Mouse (Mus musculus) kidney, postnatal 10 days (tissue): ENCODE results near the gene Prss35.

Experiments used
- DNase-seq: peaks from one replicate; pipeline ENCODE4 v3.0.0; 2021; ENCODE audit warnings: mixed read lengths

Gene Prss35

DNA sequence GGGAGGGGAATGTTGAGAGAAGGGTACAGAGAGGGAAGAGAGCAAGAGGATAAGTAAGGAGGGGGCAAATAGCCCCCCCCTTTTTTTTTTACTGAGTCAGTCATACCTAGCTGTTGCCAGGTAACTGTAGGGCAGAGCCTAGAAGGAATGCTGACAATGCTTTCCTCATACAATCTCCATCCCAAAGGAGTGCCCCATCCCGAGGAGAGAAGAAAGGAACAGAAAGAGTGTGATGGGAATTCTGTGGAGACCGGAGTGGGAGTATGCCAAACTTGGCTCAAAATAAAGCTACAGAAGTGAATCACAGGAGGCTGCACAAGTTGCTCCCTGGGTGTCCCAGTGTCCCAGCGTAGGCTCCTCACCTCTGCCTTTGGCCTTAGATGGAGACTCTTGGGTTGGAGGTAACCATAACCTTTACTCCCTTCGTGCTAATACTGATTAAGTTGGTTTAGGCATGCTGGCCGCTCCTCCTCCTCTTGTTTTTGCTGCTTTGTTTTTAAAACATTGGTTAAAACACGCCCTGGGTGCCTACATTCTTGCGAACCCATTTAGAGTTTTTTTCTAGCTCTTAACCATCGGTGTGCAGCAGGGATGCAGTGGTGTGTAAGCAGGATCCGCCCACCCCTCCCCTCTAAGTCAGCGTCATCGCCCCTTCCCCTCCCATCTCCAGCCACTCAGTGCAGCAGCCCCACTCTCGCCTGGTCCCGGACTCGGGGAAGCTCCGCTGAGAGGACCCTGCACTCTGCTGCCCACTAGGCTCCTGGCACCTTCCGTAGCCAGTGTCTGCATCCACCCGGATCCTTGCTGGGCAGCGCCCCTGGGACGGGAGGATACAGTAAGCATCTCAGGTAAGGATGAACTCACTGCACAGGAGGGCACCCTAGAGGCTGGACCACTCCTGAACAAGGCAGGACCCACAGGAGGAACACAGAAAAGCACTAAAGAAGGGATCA, at the start of gene Prss35:
Gene Prss35 (plus strand): TSS at position 691 of the 953 bp plus-strand sequence.
- DNase-seq, result peak; percentile 48

DNA sequence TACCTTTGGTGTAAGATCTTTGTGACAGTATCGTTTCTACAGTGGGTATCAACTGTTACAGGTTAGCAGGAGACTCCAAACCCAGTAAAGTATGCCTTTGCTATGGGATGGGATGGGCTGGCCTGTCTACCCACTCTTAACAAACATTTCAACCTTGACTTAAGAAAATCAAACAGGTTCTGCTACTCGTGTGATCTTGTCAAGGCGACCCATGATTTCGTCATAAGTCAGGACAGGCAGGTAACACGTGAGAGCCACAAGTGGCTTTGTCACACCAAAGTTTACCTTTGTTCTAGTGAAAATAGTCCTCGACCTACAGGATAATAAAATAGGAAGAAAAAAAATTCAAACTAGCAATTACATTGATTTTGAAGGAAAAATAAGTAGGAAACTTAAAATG, 49.5 kb upstream of the Prss35 start:
- no peak for DNase-seq

DNA sequence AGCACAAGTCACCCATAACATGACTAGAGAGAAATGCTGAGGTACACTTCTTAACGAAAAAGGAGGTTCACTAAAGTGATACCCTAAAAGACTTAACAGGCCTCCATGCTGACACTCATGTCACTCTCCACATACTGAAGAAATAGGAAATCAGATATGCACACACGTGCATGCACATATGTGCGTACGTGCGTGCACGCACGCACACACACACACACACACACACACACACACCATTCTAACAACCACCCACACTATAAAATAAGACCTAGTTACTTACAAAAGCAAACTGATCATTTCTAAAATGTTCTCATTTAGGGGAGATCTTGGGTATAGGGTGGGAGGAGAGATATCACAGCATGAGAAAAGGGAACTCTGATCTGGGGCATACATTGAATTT, 48.8 kb upstream of the Prss35 start:
- DNase-seq, result no peak

DNA sequence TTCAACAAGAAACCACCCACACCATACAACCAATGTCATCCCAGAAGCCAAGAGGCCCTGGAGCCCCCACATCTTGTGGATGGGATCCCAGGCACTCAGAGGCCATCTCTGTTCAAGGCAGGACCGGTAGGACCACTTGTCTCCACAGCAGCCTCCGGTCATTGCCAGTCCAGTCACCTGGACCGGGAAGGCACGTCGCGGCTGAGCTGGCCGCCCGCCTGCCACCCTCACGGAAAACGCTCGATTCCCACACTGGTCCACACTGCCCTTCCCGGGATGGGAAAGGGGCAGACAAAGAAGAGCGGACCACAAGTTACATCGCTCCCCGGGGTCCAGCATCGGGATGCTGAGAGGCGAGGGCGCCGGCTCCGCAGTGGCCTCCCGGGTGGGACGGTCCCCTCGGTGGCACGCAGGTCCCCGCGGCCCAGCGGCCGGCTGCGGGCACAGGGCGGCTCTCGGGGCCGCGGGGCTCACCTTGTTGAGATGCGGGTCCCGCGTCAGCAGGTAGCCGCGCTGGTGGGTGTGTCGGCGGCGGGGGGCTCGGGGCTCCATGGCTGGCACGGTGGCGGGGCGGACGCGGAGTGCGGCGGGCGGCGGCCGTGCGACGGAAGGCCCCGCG, 48.1 kb upstream of the Prss35 start:
- peak; percentile 43 for DNase-seq

DNA sequence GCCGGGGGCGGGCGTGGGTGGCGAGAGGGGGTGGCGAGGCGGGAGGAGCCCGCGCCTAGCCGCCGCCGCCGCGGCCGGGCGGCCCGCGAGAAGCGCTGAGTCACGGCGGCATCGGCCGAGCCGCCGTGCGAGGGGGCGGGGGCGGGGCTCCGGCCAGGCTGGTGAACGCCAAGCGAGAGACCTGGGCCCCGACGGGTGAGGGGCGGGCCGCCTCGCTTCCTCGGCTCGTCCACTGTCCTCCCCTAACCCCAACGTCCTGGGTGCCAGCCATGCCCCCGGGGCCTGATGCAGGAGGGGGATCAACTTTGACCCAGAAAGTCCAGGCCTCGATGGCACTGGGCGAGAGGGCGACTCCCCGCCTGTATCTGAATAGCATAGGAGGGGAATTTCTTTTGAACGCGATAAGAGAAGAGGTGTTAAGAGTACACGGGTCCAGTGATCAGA, 47.6 kb upstream of the Prss35 start, which contains the start of gene Me1:
Gene Me1 (minus strand): TSS at position 136 of the 444 bp plus-strand sequence.
- DNase-seq, result peak; percentile 71

DNA sequence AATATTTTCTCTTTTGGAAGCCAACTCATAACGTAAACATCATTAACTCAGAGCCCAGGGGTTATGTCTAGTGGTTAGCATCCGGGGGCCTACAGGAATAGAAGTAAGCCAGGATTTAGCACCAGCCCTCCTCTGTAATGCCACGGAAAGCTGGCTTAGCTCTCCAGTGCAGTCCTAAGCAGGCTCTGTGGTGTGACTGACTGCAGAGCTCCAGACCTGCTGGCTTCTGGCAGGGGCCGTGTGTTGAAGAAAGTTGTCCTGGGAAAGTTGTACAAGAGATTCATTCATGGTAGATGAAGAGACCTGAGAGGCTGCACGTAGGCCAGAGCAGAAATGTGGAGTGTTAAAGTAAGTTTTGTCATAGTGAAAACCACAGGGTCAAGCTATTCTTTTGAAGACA, 42.2 kb upstream of the Prss35 start:
- no peak for DNase-seq

DNA sequence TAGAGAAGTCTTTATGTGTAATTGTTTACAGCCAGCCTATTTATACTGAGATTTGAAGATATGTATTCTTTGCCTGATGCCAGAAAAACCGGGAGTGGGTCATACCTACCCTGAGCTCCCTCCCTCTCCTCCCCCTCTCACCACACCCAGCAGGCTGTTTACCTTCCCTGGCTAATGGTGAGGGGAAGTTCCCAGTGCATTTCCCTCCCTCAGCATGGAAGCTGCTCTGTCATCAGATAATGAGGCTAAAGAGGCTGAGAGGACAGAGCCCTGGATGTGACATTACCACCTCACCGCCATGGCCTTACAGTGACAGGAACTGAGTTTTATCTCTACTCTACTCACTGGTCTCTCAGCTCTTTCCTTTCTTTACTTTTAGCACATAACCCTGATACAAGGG, 41.6 kb upstream of the Prss35 start:
- no peak for DNase-seq

DNA sequence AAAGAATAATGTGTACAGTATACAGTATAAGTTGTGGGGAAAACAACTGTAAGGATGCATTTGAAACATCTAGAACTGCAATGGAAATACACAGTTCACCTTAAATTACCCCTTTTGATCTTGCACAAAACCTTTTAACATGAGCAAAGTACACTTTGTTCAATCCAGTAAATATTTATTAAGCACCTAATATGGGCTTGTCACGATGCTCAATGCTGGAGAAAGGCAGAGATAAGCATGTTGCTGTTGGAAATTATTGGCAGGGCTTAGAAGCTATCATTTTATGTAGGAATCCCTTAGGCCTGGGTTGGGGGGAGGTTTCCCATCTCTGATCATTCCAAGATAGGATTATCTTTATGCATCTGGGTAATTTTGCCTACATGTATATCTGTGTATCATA, 36.0 kb upstream of the Prss35 start:
- DNase-seq, result no peak

DNA sequence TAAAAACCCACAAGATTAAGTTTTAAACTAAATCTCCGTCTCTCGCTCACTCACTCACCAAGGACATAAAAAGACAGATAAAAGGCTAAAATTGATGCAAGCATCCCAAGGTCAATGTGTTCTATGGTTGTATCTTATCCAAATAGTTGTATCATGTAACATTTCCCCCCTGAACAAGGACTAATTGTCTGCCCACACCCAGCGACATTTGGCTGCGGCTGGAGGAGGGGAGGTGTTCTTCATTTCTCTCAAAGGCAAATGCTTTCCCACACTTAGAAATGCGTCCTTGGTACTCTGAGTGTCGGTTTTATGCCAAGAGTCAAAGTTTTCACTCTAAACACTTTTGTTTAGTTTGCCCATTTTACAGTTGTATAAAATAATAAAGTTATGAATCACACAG, 34.5 kb upstream of the Prss35 start:
- no peak for DNase-seq

DNA sequence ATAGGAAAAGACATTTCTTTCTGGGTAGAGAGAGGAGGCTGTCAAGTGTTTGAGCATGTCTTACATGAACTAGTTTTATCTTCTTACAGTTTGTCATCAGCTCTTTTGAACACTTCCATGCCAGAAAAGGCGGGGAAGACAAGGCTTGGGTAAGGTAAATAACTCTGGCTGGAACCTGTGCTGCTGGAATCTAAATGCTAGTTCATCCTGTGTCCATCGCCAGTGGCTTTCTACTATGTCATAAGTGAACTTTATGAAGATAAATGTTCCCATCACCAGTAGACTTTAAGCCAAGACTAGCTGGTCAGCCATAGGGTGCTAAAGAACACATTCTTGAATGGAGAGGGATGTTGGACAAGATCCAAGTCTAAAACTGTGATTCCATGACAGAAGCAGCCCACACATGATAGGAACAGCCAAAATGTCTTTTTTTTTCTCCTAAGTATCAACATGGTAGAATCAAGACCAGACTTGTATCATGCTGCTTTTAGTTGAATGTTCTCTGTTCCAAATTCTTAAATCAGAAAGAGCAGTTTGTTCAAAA, 33.3 kb upstream of the Prss35 start:
- DNase-seq, result no peak

DNA sequence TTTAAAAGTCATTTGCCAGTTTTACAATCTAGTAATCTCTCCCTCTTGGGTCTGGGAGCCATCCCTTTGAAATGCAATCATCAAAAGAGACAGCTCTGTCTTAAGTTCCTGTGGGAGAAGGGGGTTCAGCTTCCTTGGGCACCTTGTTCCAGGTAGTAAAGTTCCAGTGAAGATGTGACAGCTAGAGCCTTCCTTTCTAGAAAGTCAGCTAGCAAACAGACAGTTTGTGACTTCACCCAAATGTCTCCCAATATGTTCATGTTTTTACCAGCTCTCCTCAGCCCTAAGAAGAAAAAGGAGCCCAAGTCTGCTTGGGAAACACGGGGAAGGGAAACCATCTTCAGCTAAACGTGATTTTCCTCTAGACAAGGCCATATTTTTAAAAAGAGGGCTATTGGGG, 30.8 kb upstream of the Prss35 start:
- no peak for DNase-seq

DNA sequence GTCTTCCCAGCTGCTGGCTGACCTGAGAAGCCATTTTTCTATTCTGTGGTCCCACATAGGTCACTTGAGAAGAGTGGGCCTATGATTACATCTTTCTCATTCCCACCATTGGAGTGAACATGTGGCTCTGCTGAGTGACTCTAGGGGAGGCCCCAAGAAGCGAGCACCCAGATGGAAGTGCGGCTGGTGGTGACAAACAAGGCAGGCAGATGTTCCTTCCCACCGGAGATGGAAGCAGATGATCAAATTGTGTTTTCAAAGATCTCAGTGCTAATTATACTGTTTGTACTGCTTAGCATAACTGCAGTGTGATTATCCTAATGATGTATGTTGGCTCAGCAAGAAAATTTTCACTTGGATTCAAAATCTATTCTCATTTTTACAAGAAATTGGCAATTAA, 29.4 kb upstream of the Prss35 start:
- no peak for DNase-seq

DNA sequence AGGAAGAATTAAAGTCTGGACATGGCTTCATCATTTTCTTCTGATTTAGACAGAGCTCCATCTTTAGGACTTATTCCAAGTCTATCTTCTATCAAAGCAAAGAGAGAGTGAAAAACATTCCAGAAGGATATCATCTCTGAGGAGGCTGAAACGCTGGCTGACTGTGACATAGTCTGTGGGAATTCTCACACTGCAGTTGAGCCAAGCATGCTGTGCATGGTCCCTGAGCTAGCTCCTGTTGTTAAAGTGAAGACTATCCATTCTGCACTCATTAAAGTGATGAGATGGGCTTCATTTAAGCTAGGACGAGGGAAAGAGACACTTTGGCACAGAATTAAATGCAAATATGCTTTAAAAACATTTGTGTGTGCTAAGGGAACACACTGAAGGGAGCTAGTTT, 26.9 kb upstream of the Prss35 start:
- no peak for DNase-seq

DNA sequence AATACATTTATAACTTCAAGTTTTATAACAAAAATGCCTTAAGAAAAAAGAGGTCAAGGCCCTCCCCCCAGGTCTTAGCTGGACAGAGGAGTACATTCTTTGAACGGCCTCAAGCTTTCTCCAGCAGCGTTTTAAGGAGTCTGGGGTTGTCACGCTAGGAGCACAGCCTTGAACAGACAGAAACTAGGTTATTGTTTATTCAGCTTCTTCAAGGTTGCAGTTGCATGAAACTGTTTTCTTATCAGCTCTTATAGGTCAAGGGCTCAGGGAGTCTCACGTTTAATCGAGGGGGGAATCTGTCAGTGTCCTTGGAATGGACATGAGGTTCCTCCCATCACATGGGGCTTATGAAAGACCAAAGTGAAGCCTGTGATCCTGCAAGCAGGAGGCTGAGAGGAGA, 26.3 kb upstream of the Prss35 start:
- no peak for DNase-seq

DNA sequence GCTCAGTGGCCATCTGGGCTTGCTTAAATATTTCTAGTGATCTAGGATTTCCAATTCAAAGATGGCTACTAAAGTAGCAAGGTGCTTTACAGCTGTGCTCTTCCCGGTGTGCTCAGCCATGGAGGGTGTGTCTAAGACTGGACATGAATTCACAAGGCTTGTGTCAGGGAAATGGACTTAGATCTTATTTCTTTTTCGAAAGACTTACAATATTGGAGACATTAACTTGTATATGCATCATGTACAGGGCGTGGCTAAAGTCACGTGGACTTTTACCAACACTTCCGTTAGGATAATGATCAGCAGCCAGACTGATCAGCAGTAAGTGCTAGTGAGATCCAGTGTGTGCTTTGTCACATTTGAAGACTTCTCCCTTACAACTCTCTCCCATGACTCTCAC, 23.2 kb upstream of the Prss35 start:
- no peak for DNase-seq

DNA sequence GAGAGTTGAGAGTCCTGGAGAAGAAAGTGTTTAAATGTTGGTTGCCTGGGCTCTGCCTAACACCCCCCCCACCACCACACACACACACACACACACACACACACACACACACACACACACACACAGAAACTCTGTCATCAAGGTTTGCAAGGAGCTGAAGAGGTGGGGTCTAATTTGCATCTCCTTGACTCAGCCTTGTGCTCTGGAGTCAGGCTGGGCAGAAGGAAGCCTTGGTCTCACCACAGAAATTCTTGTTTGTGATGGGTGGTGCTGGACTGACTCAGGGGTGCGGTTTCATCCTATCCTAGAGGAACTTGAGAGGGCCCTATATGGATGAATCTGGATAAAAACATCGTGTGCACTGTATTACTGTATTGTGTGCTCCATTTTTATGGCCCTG, 22.7 kb upstream of the Prss35 start:
- no peak for DNase-seq

DNA sequence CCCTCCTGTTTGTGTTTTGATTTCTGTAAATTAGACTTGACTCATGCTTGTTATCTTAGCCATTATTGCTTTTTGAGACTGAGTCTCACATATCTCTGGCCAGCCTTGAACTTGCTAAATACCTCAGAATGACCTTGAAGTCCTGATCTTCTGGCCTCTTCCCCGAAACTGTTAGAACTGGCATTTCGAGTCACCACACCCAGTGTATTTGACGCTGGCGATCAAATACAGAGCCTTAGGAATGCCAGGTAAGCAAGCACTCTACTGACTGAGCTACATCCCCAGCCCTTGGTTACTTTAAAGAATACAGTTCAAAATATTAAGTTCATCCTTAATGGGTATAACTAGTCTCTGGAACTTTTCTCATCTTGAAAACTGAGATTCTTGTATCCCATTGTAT, 18.4 kb upstream of the Prss35 start:
- no peak for DNase-seq

DNA sequence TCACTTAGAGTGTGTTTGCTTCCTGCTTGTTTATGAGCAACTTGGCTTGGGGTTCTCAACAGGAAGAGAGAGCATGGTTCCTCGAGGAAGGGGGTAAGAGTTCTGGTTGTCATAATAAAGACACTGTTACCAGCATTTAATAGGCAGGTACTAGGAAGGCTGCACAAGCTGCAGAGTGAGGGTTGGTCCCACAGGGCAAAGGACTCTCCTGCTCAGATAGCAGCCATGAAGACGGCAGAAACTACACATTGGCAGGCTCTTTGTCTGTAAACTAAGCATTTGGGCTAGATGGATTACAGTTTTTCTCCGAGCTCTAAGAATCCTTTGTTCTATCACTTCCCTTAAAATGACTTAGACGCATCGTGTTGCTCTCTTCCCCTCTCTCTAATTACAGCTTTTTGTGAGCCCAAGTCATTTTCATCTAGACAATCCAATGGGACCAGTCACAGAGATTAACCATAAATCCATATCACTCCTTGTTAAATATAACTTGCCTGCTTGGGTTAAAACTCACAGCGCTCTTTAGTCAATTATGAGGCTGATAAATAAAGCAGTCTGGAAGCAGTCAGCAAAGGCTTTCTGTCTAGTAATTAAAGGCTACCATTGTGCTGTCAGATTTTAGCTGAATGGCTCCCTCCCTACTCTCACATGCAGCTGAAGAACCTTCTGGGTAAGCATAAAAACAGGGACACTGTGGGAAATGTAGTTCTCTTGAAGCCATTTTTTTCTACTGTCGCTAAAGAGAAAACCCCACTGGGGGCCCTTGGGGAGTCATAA, 17.7 kb upstream of the Prss35 start:
- DNase-seq, result no peak

DNA sequence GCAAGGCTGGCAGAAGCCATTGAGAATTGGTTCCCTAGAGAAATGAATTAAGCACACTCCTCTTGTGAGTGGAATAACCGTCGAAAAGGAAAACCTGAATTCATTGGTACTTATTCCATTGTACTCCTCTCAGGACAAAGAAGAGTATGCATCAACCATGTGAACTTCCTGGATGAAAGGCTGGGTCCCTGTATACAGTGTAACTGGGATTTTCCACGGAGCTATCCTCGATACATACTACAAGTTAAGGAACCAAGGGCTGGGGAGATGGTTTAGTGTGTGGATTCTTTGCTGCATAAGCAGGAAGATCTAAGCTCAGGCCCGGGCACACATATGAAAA, 17.1 kb upstream of the Prss35 start:
- no peak for DNase-seq

DNA sequence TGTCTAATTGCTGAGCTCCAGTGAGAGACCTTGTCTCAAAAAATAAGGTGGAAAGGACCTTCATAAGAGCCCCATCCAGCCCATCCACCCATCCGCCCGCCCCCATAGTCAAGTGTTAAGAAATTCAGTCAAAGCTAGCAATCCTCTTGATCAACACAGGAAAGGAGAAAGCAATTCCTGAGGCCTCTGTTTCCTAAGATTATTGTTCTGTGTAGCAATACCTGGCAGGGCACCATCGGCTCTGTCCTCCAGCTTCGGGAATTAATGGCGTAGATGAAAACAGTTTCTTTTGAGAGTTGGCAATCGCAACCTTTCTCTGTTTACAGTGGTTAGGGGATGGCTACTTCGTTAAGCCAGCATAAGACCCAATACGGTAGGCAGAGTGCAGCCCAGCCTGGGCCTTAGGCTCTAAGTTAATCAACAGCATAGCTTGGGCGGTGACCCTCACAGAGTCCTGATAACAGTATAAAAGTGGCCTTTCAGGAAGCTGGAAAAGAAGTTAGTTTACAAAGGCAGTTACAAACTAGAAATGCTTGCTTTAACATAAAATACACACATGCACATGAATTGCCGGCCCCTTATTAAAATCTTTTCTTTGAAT, 15.1 kb upstream of the Prss35 start:
- no peak for DNase-seq

DNA sequence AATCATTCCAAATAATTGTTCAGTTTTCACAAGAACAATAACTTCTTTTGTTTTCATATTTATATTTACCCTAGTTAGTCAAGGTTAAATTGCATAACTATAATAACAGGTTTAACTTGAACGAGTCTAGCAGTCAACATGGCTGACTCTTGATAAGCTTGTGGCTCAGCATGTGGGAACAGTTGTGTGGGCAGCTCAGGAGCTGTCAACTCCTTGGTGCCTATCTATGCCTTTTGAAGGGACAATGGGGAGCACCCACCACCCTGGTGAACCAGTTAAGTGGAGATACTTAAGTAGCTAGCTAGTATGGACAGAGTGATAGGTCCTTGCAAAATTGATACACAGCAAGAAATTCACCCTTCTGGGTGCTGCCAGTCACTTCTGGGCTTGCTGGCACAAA, 14.4 kb upstream of the Prss35 start:
- DNase-seq, result no peak

DNA sequence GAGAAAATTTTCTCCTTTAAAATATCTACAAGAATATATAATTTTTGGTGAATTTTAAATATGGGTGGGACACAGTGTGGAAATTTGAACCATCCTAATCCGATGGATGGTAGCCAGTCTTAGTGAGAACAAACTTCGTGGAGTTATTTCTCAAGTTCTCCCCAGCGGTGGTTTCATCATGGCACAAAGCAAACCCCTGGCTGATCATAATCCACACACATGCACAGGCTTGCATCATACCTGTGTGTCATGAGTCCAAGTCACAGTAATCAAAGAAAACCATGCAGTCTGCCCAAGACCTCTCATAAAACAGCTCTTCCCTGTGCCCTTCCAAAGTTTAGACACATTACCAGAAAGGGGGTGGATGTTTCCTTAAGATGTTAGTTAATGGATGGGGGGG, 13.6 kb upstream of the Prss35 start:
- no peak for DNase-seq

DNA sequence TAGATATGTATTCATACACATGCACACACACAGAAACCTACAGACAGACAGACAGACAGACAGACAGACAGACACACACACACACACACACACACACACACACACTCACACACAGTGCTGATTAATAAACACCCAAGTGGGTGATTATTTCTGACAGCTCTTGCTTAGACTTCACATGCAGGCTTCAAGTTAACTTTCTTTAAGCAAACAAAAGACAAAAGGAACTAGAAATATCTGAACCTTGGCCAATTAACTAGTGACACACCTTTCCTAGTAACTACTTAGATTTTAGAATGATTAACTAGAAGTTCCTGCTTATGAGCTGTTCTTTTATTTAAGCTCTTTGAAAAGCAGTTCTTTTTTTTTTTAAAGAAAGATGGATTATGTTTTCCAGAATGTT, 9.1 kb upstream of the Prss35 start:
- DNase-seq, result no peak
